Mouse (Mus musculus): ENCODE data around the gene Olfr982.

Gene Olfr982

DNA sequence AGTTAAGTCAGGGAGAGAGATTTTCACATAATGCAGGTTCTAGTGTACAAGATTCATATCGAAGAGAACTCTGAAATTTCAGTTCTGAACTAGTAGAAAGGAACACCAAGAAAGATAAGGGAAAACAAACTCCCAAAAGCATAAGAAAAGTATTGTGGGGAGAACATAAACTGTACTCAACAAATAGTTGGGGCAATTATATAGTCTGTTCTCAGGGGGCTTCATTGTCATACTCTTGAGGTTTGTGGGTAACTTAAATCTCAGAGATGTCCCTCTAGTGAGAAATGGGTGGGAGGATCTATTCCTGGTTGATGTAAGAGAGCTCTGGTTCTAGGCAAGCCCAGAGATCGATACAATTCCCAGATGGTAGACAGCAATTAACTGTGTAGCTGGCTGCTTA is at the start of gene Olfr982:
Gene Olfr982, plus strand, starts transcription at position 301 of the 400 bp plus-strand sequence.
- no peak for DNase-seq (ENCODE audit: extremely low read depth, low read depth)

DNA sequence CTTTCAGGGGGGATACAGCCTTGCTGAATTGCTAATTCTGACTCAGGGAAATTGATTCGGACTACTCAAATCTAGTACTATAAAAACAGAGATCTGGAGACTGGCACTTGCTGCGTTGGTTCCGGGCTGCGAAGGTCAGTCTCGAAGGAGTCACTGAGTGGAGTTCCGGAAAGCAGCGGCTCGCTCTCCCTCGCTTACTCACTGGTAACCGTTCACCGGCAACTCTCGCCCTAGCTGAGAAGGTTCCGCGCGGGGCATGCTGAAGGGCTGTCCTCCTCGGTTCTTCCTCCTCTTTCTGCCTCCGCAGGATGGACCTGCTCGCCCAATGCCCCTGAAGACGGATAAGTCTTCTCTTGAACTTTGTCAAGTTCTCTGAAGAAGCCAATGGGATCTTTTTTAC is 23.5 kb upstream of the Olfr982 start:
- no peak for DNase-seq (ENCODE audit: extremely low read depth, low read depth)

DNA sequence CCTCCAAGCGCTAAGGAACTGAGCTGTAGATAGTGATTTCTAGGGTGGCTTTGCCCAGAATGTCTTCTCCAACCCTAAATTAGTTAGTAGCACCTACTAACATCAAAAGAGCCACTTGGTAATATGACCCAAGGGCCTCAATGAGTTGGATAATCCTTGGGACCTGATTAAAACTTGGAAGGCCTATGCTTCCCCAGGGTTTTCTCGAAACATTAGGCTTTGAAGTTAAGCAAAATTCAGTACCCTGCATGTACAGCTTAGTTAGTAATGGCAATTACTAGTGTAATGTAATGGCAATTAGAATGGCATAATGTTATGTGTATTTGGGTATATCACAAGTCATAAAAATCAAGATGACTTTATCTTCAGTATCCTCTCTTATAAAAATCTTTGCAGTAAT is 19.9 kb downstream of the Olfr982 start, which contains the start of gene Olfr983:
Gene Olfr983, minus strand, starts transcription at position 101 of the 400 bp plus-strand sequence.
- DNase-seq (ENCODE audit: extremely low read depth, low read depth) = no peak

DNA sequence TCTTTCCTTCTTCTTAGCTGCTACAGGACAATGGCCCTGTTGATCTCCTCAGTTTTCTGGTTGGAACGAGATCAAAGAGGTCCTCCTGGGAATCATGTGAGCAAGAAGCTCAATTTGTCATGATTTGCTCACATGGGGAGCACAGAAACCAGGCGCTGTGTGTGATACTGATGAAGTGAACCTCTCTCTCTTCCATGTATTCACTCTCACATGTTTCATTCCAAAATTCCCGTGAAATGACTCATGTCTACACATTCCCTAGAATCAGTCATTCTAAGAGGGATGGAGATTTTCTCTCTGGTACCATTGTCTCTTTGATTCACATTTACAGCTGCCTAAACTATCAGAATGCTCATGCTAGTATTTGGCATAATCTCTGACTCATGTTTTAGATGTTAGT is 21.1 kb downstream of the Olfr982 start:
- DNase-seq (ENCODE audit: extremely low read depth, low read depth) = no peak

DNA sequence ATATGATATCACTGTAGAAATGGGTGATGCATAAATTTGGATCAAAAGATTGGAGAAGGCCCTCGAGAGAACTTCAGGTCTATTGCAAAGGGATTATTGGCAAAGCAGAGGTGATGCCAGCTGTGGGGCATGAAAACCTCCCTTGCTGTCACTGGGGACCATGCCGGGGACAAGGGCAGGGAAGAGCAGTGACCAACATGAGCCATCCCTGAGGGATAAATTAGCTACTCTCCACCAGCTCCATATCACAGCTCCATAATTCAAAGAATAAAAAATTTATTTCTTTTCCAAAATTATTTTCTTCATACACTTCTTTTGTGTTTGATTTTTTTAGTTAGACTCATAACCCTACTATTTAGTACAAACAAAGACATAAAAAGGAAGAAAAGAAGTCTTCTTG is 40.5 kb downstream of the Olfr982 start, which contains the start of gene Olfr984:
Gene Olfr984, minus strand, starts transcription at position 101 of the 400 bp plus-strand sequence.
- no peak for DNase-seq (ENCODE audit: extremely low read depth, low read depth)

DNA sequence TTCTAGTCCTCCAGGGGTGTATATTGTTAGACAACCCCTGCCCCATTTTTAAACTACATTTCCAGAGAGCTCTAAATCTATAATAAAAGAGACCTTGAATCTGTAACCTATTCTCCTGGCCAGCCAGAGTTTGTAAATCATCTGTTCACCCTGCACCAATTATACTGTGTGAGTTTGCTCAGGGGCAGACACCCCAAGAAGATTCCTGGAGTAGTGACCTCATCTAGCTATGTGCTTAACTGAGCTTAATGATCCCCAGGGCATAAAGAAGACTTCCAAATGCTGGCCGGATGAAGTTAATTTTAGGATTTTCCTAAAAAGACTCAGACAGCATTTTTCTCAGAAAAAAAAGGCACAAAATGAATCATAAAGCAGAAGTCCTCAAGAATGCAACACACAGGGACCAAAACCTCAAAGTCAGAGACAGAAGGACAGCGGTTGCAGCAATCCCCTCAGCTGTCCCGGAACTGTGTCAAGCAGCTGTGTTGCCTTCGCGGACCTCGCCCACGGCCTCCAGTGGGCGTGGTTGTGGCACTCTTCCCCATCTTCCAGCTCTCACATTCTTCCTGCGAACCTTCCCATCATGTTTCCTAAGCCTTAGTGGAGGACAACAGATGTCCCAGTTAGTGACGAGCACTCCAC is 43.1 kb downstream of the Olfr982 start:
- no peak for DNase-seq (ENCODE audit: extremely low read depth, low read depth)

DNA sequence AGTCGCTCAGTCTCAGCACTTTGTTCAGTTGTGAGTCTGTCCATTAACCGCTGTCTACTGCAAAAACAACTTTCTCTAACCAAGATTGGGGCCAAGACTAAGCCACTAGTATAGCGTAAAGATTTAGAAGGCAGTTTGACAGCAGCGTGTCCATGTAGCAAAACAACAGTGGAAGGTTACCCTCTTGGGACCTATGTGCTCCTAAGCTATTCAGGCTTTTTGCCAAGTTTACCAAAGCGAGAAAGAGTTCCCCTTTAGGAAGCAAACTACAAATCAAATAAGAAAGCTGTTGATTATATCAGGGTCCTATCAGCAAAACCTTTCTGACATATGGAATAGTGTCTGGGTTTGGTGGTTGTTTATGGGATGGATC is 43.6 kb downstream of the Olfr982 start:
- DNase-seq (ENCODE audit: extremely low read depth, low read depth) = no peak
